Mouse (Mus musculus): ENCODE data around the gene 2210016L21Rik. TPM values are rescaled to one million over a fixed set of nuclear protein-coding genes. Genes with fewer than 3 reads are reported as not detected.
"Not testable (repeated sequence)": the region's sequence is repeated elsewhere in the genome, so short reads cannot be mapped to it uniquely, and the experiment has no call there.

The 2210016L21Rik gene
- polyA plus RNA-seq, 1 experiment from 2014 or later, result 48.6 TPM

DNA sequence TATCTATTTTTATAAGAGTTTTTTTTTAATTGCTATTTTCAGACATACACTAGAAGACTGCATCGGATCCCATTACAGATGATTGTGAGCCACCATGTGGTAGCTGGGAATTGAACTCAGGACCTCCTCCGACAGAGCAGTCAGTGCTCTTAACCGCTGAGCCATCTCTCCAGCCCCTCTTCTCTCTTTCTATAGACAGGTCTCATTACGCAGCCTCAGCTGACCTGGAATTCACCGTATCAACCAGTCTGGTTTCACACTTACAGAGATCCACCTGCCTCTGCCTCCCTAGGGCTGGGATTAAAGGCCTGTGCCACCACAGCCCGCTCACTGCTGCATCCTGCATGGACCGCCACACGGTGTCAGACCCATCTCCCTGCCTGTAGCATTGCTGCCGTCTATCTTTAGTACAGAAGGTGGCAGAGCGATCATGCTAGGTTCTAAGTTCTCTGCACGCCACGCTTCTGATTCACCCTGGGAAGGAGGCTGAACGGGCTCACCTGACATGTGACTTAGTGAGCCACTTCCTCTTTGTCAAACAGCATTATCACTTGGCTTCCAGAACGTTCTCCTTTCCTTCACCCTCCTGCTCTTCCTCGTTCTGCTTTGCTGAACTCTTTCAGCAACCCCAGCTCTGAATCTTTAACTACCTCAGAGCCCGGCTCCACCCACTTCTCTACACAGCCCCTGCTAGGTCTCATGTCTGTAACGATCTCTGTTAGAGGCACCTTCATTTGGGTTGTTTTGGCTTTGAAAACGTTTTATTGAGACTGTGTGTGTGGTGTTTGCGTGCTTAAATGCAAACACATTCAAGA is 20.2 kb upstream of the 2210016L21Rik start:
- H3K4me1 ChIP-seq, result peaks cover 13% of the 10 kb centered on the region
- no peaks in the 10 kb centered on the region for H3K27me3 ChIP-seq (ENCODE audit: low read depth, poor library complexity, severe bottlenecking)
- 81% methylated on average over 19 of the region's 19 CpGs for WGBS
- no peak overlapping the region for H3K27ac ChIP-seq
- H3K36me3 ChIP-seq, result no peaks in the 10 kb centered on the region
- DNase-seq (ENCODE audit: low spot score), result no peak
- H3K4me3 ChIP-seq, result no peak overlapping the region
- no peaks in the 10 kb centered on the region for H3K9me3 ChIP-seq (replicated peaks)

DNA sequence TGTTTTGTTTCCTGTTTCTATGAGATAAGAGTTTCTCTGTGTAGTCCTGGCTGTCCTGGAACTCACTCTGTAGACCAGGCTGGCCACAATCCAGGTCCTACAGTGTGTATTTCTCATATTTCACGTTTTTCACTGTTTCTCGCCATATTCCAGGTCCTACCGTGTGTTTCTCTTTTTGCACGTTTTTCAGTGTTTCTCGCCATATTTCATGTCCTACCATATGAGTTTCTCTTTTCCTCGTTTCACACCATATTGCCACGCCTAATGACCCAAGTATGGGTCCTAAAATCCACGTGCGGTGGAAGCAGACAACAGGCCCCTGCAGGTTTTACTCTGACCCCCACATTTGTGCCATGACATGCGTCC is 19.6 kb upstream of the 2210016L21Rik start:
- 67% methylated on average over 10 of the region's 10 CpGs for WGBS
- H3K4me3 ChIP-seq, result no peak overlapping the region
- H3K36me3 ChIP-seq, result no peaks in the 10 kb centered on the region

DNA sequence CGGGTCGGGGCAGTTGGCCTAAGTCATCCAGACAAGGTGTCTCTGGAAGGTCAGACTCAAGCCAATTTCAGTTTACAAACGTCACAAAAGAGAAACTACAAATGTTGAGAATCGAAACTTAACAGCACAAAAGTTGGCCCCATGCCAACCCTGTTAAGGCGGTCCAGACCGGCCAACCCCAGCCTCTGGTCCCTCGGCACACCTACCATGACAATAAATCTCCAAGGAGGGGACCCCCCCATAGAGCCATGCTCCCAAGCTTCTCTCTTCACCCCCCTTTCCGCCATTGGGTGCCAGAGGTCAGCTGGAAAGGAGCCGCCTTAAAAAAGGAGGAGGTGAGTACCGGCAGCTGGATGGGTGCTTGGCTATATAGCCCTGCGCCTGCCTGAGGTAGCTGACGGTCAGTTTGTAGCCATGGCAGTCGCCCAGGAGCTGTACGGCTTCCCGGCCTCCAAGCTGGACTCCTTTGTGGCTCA is 18.9 kb upstream of the 2210016L21Rik start, which contains the start of gene Oasl1:
Gene Oasl1, plus strand, starts transcription at position 243 of the 476 bp plus-strand sequence.
- Histone ChIP-seq H3K4me1 (peaks cover 13% of the 10 kb centered on the region), H3K4me3 (no peak within 1 kb of the TSS), H3K9me3 (replicated peaks) (no peaks in the 10 kb centered on the region), H3K27me3 (ENCODE audit: low read depth, poor library complexity, severe bottlenecking) (no peaks in the 10 kb centered on the region), H3K27ac (peak within 1 kb of the TSS; percentile 61), H3K36me3 (no peaks in the 10 kb centered on the region)
- DNase-seq (ENCODE audit: low spot score), result no peak
- 64% methylated on average over 15 of the region's 15 CpGs for WGBS

More for the DNA sequence above, 19.6 kb upstream of the 2210016L21Rik start:
- Histone ChIP-seq H3K4me1 (peaks cover 13% of the 10 kb centered on the region), H3K27me3 (ENCODE audit: low read depth, poor library complexity, severe bottlenecking) (no peaks in the 10 kb centered on the region), H3K27ac (no peak overlapping the region), H3K9me3 (replicated peaks) (no peaks in the 10 kb centered on the region)
- no peak for DNase-seq (ENCODE audit: low spot score)

DNA sequence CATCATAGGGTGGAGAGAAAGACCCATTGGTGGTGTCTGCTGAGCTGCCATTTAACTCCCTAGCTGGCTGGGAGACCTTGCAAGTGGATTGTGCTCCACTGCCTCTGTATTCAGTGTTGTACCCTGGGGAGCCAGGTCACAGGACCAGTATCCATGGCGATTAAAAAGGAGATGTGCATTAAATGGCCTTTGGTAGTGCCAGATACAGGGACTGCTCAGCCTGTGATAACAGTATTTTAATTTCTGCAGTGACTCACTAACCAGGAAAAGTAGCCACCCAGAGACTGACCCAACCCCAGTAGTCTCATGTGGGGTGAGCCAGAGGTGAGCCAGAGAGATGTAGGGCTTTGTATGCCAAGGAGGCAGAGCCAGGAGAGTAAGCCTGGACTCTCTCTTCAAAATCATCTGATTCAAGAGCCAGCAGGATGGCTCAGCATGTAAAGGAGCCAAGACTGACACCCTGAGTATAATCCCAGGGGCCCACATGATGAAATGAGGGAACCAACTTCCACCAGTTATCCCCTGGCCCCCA is 15.7 kb upstream of the 2210016L21Rik start:
- no peak overlapping the region for H3K27ac ChIP-seq
- H3K9me3 ChIP-seq (replicated peaks), result no peaks in the 10 kb centered on the region
- no peaks in the 10 kb centered on the region for H3K27me3 ChIP-seq (ENCODE audit: low read depth, poor library complexity, severe bottlenecking)
- peaks cover 13% of the 10 kb centered on the region for H3K4me1 ChIP-seq
- no peak overlapping the region for H3K4me3 ChIP-seq
- no peaks in the 10 kb centered on the region for H3K36me3 ChIP-seq
- DNase-seq (ENCODE audit: low spot score), result no peak
- WGBS, result 72% methylated on average over 1 of the region's 1 CpGs

DNA sequence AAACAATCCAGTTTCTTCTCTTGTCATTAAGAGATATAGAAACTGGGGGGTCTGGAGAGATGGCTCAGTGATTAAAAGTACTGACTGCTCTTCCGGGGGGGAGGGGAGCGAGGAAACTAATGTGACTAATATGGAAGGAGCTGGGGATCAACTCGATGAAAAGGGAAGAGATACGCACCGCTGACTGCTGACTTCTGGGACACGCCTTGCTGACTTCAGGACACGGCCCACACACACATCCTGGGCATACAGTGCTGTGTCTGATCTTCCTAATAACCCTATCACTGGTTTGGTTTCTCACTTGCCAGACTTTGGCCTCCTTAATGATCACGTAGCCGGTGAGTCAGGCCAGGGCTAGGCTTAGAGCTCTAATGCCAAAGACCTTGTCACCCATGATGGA is 15.2 kb upstream of the 2210016L21Rik start:
- WGBS, result 85% methylated on average over 9 of the region's 9 CpGs
- H3K4me3 ChIP-seq, result no peak overlapping the region
- peaks cover 11% of the 10 kb centered on the region for H3K4me1 ChIP-seq
- H3K27ac ChIP-seq, result no peak overlapping the region
- no peak for DNase-seq (ENCODE audit: low spot score)
- H3K9me3 ChIP-seq (replicated peaks), result no peaks in the 10 kb centered on the region
- H3K27me3 ChIP-seq (ENCODE audit: low read depth, poor library complexity, severe bottlenecking), result no peaks in the 10 kb centered on the region
- no peaks in the 10 kb centered on the region for H3K36me3 ChIP-seq

DNA sequence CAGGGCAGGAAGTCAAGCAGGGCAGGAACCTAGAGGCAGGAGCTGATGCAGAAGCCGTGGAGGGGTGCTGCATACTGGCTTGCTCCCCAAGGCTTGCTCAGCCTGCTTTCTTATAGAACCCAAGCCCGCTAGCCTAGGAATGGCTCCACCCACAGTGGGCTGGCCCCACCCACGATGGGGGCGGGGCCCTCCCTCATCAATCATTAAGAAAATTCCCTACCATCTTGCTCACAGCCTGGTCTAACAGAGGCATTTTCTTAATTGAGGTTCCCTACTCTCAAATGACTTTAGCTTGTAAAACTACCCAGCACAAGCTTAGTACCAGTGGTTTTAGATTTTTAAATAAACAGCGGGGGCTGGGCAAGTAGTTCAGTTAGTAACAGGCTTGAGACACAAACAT is 10.3 kb upstream of the 2210016L21Rik start:
- H3K4me1 ChIP-seq, result no peaks in the 10 kb centered on the region
- no peaks in the 10 kb centered on the region for H3K27me3 ChIP-seq (ENCODE audit: low read depth, poor library complexity, severe bottlenecking)
- no peak overlapping the region for H3K4me3 ChIP-seq
- no peak overlapping the region for H3K27ac ChIP-seq
- 59% methylated on average over 5 of the region's 5 CpGs for WGBS
- no peaks in the 10 kb centered on the region for H3K36me3 ChIP-seq
- no peaks in the 10 kb centered on the region for H3K9me3 ChIP-seq (replicated peaks)
- DNase-seq (ENCODE audit: low spot score), result no peak

DNA sequence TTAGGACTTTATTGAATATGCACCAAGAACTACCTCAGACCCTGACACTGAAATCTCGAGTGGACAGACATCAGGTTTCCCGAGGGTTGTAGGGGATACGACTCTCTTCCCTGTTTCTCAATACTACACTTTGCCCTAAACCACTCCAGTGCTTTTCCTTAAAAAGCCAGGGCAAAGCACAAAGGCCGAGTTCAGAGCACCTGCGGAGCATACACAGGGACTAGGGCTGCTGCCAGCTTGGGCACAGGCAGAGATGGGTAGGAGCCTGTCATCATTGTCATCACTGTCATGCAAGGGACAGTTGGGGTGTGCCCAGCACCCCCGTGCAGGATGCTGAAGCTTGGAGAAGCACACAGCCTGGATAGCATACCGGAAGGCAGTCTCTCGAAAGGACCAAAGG is 8.8 kb upstream of the 2210016L21Rik start:
- Histone ChIP-seq H3K27me3 (ENCODE audit: low read depth, poor library complexity, severe bottlenecking) (no peaks in the 10 kb centered on the region), H3K4me3 (no peak overlapping the region), H3K36me3 (no peaks in the 10 kb centered on the region), H3K9me3 (replicated peaks) (no peaks in the 10 kb centered on the region), H3K27ac (no peak overlapping the region), H3K4me1 (no peaks in the 10 kb centered on the region)
- no peak for DNase-seq (ENCODE audit: low spot score)
- 88% methylated on average over 8 of the region's 8 CpGs for WGBS

DNA sequence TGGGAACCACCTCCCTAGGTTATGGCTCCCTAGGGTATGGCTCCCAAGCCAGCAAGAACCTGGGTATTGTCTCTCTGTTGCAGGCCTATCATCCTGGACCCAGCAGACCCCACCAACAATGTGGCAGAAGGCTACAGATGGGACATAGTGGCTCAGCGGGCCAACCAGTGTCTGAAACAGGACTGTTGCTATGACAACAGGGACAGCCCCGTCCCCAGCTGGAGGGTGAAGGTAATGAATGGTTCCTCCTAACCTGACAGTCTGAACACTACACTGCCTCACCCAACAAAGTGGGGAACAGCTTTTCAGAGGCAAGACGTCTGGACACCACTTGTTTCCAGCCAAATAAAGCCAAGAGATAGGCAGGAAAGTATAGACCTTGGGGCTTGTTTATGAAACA is 6.1 kb upstream of the 2210016L21Rik start:
- no peaks in the 10 kb centered on the region for H3K9me3 ChIP-seq (replicated peaks)
- no peaks in the 10 kb centered on the region for H3K27me3 ChIP-seq (ENCODE audit: low read depth, poor library complexity, severe bottlenecking)
- H3K36me3 ChIP-seq, result no peaks in the 10 kb centered on the region
- WGBS, result 25% methylated on average over 3 of the region's 3 CpGs
- no peaks in the 10 kb centered on the region for H3K4me1 ChIP-seq
- no peak overlapping the region for H3K4me3 ChIP-seq
- H3K27ac ChIP-seq, result no peak overlapping the region
- DNase-seq (ENCODE audit: low spot score), result no peak

DNA sequence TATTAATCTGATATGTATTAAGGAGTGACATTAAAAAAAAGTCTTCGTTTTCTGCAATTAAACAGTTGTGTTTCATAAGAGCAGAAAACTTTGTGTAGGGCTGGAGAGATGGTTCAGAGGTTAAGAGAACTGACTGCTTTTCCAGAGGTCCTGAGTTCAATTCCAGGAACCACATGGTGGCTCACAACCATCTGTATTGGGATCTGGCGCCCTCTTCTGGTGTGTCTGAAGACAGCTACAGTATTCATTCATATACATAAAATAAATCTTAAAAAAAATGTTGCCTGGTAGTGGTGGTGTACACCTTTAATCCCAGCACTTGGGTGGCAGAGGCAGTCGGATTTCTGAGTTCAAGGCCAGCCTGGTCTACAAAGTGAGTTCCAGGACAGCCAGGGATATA is 820 bp upstream of the 2210016L21Rik start:
- WGBS, result 56% methylated on average over 3 of the region's 3 CpGs
- H3K9me3 ChIP-seq (replicated peaks); H3K4me1 ChIP-seq; DNase-seq (ENCODE audit: low spot score); H3K27me3 ChIP-seq (ENCODE audit: low read depth, poor library complexity, severe bottlenecking); H3K27ac ChIP-seq; H3K4me3 ChIP-seq: not testable (repeated sequence)
- H3K36me3 ChIP-seq, result peaks cover 13% of the 10 kb centered on the region

DNA sequence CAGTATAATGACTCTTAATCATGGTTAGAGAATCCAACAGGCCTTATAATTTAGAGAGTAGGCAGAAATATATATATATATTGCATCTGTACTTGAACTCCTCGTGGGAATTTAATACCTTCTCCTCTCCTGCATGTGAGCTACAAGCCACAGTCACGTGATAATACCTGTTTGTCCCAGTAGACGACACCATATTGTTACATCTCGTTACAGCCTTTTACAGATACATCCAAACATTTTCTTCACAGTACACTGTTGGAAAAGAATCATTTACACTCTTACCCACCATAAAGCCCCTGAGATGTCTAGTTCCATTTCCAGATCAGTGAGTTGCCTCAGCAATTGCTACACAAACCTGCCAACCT is 790 bp downstream of the 2210016L21Rik start:
- Histone ChIP-seq H3K27me3 (ENCODE audit: low read depth, poor library complexity, severe bottlenecking) (no peaks in the 10 kb centered on the region), H3K4me1 (peaks cover 3% of the 10 kb centered on the region), H3K27ac (peak overlapping the region; percentile 93), H3K9me3 (replicated peaks) (no peaks in the 10 kb centered on the region), H3K36me3 (peaks cover 29% of the 10 kb centered on the region), H3K4me3 (peak overlapping the region; percentile 98)
- no peak for DNase-seq (ENCODE audit: low spot score)
- WGBS, result 55% methylated on average over 4 of the region's 4 CpGs

DNA sequence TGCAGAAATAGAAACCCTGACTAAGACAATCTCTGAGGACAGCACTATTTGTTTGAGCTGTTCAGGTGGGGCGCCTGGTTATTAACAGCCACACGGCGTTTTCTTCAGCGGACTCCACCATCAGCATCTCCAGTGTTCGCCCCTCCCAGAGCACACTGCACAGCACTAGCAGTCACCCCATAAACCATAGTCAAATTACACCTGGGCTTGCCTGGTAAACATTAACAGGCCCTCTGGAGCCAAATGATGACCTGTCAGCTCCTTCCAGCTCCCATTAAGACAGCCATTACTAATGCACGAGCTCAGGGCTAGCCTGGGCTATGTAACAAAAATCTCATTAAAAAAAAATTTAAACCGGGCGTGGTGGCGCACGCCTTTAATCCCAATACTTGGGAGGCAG is 3.1 kb downstream of the 2210016L21Rik start:
- 91% methylated on average over 10 of the region's 10 CpGs for WGBS
- no peak for DNase-seq (ENCODE audit: low spot score)
- Histone ChIP-seq H3K36me3 (peaks cover 52% of the 10 kb centered on the region), H3K27ac (no peak overlapping the region), H3K9me3 (replicated peaks) (no peaks in the 10 kb centered on the region), H3K27me3 (ENCODE audit: low read depth, poor library complexity, severe bottlenecking) (no peaks in the 10 kb centered on the region), H3K4me1 (peaks cover 3% of the 10 kb centered on the region), H3K4me3 (no peak overlapping the region)

DNA sequence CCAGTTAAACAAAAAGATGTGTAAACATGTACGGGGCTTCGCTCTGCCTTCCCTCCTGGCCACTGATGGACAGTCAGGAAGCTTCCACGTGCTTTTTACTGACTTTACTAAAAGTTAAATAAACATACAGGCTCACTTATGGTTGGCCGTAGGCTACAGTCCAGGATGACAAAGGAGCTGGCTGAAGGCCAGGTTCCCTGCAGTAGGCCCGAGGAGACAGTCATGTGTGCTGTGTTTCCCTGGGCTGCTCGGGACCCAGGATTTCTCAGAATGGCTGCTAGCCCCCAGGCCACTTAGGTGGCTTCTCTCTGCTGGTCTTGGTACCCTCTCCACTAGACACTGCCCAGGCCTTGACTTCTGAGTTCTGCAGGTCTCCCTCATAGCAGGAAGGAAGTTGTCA is 6.9 kb downstream of the 2210016L21Rik start:
- no peak overlapping the region for H3K4me3 ChIP-seq
- H3K9me3 ChIP-seq (replicated peaks), result no peaks in the 10 kb centered on the region
- H3K27ac ChIP-seq, result no peak overlapping the region
- 97% methylated on average over 6 of the region's 6 CpGs for WGBS
- no peaks in the 10 kb centered on the region for H3K27me3 ChIP-seq (ENCODE audit: low read depth, poor library complexity, severe bottlenecking)
- peaks cover 57% of the 10 kb centered on the region for H3K36me3 ChIP-seq
- DNase-seq (ENCODE audit: low spot score), result no peak
- peaks cover 17% of the 10 kb centered on the region for H3K4me1 ChIP-seq

DNA sequence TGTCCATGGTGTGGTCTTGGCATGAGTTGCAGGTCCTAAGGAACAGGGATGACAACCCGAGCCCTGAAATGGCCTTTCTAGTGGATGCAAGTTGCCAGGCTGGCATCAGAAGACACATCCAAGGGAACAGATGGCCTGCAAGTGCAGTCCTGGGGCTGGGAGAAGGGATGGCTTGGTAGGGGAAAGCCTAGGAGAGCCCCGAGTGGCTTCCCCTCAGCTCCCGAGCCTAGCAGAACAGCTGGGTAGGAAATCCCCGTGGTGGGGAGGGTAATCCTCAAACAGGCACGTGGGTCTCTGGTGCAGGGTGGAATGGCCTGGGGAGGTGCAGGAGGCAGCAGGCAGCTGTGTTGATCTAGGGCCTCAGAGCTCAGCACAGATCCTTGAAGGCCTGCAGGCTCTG is 7.4 kb downstream of the 2210016L21Rik start:
- Histone ChIP-seq H3K4me1 (peaks cover 17% of the 10 kb centered on the region), H3K9me3 (replicated peaks) (no peaks in the 10 kb centered on the region), H3K4me3 (no peak overlapping the region), H3K36me3 (peaks cover 56% of the 10 kb centered on the region), H3K27me3 (ENCODE audit: low read depth, poor library complexity, severe bottlenecking) (no peaks in the 10 kb centered on the region), H3K27ac (no peak overlapping the region)
- no peak for DNase-seq (ENCODE audit: low spot score)
- 77% methylated on average over 5 of the region's 5 CpGs for WGBS
